Mouse (Mus musculus): ENCODE results near the gene Polr2c.

Polr2c gene

GRCm38 (mm10) chr8:94876820-94877219 lies 19.6 kb downstream of the Polr2c start:
- CTCF ChIA-PET, result interaction anchor here (0.6 to 0.7 kb wide), 3 partner anchors 24 to 933 kb away, joined by 3 to 18 read pairs (median 11); no protein-coding TSS in a partner anchor

GRCm38 (mm10) chr8:94880742-94881141 lies 23.5 kb downstream of the Polr2c start:
- CTCF ChIA-PET, result no interaction called here

GRCm38 (mm10) chr8:94888383-94889036 lies 31.3 kb downstream of the Polr2c start:
- CTCF ChIA-PET, result no interaction called here

GRCm38 (mm10) chr8:94892917-94893316 lies 35.7 kb downstream of the Polr2c start:
- CTCF ChIA-PET, result no interaction called here

- CTCF ChIA-PET, result no interaction called here
Measured at GRCm38 (mm10) chr8:94899262-94899661, 42.0 kb downstream of the Polr2c start.

GRCm38 (mm10) chr8:94900617-94901016 lies 43.4 kb downstream of the Polr2c start:
- CTCF ChIA-PET, result interaction anchor here (0.6 kb wide), 1 partner anchor 43 kb away, joined by 4 read pairs; no protein-coding TSS in a partner anchor

- CTCF ChIA-PET, result no interaction called here
Measured at GRCm38 (mm10) chr8:94901031-94901430, 43.8 kb downstream of the Polr2c start.

- CTCF ChIA-PET, result interaction anchor here (0.6 kb wide), 1 partner anchor 29 kb away, joined by 3 read pairs; no protein-coding TSS in a partner anchor
Measured at GRCm38 (mm10) chr8:94903709-94904108, 46.5 kb downstream of the Polr2c start.

GRCm38 (mm10) chr8:94904450-94905175 lies 47.4 kb downstream of the Polr2c start:
- CTCF ChIA-PET, result no interaction called here

GRCm38 (mm10) chr8:94907591-94908300 lies 50.5 kb downstream of the Polr2c start:
- CTCF ChIA-PET, result interaction anchor here (0.7 to 1.3 kb wide), 2 partner anchors 14 to 93 kb away, joined by 3 to 4 read pairs; no protein-coding TSS in a partner anchor

- CTCF ChIA-PET, result no interaction called here
Measured at GRCm38 (mm10) chr8:94908847-94909246, 51.6 kb downstream of the Polr2c start.

- CTCF ChIA-PET, result interaction anchor here (1.7 kb wide), 1 partner anchor 38 kb away, joined by 4 read pairs; the partner anchor contains the start of gene Dok4
Measured at GRCm38 (mm10) chr8:94913061-94913660, 55.9 kb downstream of the Polr2c start.

GRCm38 (mm10) chr8:94914256-94914655 lies 57.0 kb downstream of the Polr2c start:
- CTCF ChIA-PET, result no interaction called here

- CTCF ChIA-PET, result no interaction called here
Measured at GRCm38 (mm10) chr8:94914701-94915101, 57.5 kb downstream of the Polr2c start.

GRCm38 (mm10) chr8:94916311-94916959 lies 59.2 kb downstream of the Polr2c start:
- CTCF ChIA-PET, result no interaction called here

GRCm38 (mm10) chr8:94916960-94917324 lies 59.7 kb downstream of the Polr2c start:
- CTCF ChIA-PET, result interaction anchor here (0.6 kb wide), 1 partner anchor 213 kb away, joined by 3 read pairs; no protein-coding TSS in a partner anchor

- CTCF ChIA-PET, result interaction anchor here (0.6 kb wide), 1 partner anchor 213 kb away, joined by 3 read pairs; no protein-coding TSS in a partner anchor
Measured at GRCm38 (mm10) chr8:94917352-94917751, 60.1 kb downstream of the Polr2c start.

- CTCF ChIA-PET, result no interaction called here
Measured at GRCm38 (mm10) chr8:94917851-94918495, 60.7 kb downstream of the Polr2c start, which contains the start of gene Ccdc102a. Ccdc102a (minus strand) TSS chr8:94918098.

GRCm38 (mm10) chr8:94919256-94919655 lies 62.0 kb downstream of the Polr2c start:
- CTCF ChIA-PET, result no interaction called here

- CTCF ChIA-PET, result interaction anchor here (0.5 kb wide), 1 partner anchor 15 kb away, joined by 4 read pairs; no protein-coding TSS in a partner anchor
Measured at GRCm38 (mm10) chr8:94922176-94922575, 64.9 kb downstream of the Polr2c start.

- CTCF ChIA-PET, result interaction anchor here (0.5 kb wide), 1 partner anchor 15 kb away, joined by 4 read pairs; no protein-coding TSS in a partner anchor
Measured at GRCm38 (mm10) chr8:94922602-94923001, 65.4 kb downstream of the Polr2c start.
